Mouse (Mus musculus) lung, postnatal 36 days (tissue): Measurements from ENCODE around the gene Tmem169.
"Not testable (repeated sequence)": the region's sequence is repeated elsewhere in the genome, so short reads cannot be mapped to it uniquely, and the experiment has no call there.

Experiments used
- DNase-seq: peaks from one replicate; pipeline ENCODE4 v3.0.0; 2022; ENCODE audit warnings: mixed read lengths

Gene Tmem169

GRCm38 (mm10) chr1:72283992-72284485, at the start of gene Tmem169, which contains the start of gene Pecr:
Tmem169 (plus strand) TSS chr1:72284369.
Pecr (minus strand) TSS chr1:72284314.
- peak; percentile 95 for DNase-seq

GRCm38 (mm10) chr1:72236363-72237006, 47.7 kb upstream of the Tmem169 start:
- peak; percentile 80 for DNase-seq

GRCm38 (mm10) chr1:72237007-72237775, 47.0 kb upstream of the Tmem169 start:
- DNase-seq: peak; percentile 65

- DNase-seq: no peak
Observed at GRCm38 (mm10) chr1:72238016-72238580, 46.1 kb upstream of the Tmem169 start.

- not testable (repeated sequence) for DNase-seq
Observed at GRCm38 (mm10) chr1:72239113-72239512, 45.1 kb upstream of the Tmem169 start.

GRCm38 (mm10) chr1:72242581-72243143, 41.5 kb upstream of the Tmem169 start:
- no peak for DNase-seq

- peak; percentile 98 for DNase-seq
Observed at GRCm38 (mm10) chr1:72243656-72244316, 40.4 kb upstream of the Tmem169 start.

- DNase-seq: no peak
Observed at GRCm38 (mm10) chr1:72244317-72245036, 39.7 kb upstream of the Tmem169 start.

GRCm38 (mm10) chr1:72248226-72248737, 35.9 kb upstream of the Tmem169 start:
- not testable (repeated sequence) for DNase-seq

GRCm38 (mm10) chr1:72251806-72252205, 32.4 kb upstream of the Tmem169 start:
- no peak for DNase-seq

- no peak for DNase-seq
Observed at GRCm38 (mm10) chr1:72253881-72254491, 30.2 kb upstream of the Tmem169 start.

GRCm38 (mm10) chr1:72254545-72255061, 29.6 kb upstream of the Tmem169 start:
- DNase-seq: peak; percentile 93

- peak; percentile 60 for DNase-seq
Observed at GRCm38 (mm10) chr1:72255062-72255853, 28.9 kb upstream of the Tmem169 start.

- no peak for DNase-seq
Observed at GRCm38 (mm10) chr1:72255854-72256175, 28.4 kb upstream of the Tmem169 start.

- DNase-seq: no peak
Observed at GRCm38 (mm10) chr1:72256381-72257256, 27.6 kb upstream of the Tmem169 start.

GRCm38 (mm10) chr1:72263099-72263498, 21.1 kb upstream of the Tmem169 start:
- DNase-seq: no peak

- no peak for DNase-seq
Observed at GRCm38 (mm10) chr1:72278085-72278484, 6.1 kb upstream of the Tmem169 start.

GRCm38 (mm10) chr1:72282604-72283003, 1.6 kb upstream of the Tmem169 start:
- peak; percentile 13 for DNase-seq

GRCm38 (mm10) chr1:72284539-72284938, 370 bp downstream of the Tmem169 start:
- no peak for DNase-seq
